Mouse (Mus musculus) thymus, adult 2 months (tissue): ENCODE results near the gene Nek11. TPM values are rescaled to one million over a fixed set of nuclear protein-coding genes. Genes with fewer than 3 reads are reported as not detected.

Experiments used
- DNase-seq: peaks from one replicate; pipeline ENCODE4 v3.0.0; 2021
- H3K27ac ChIP-seq: fragments of 200-500 bp; 2 replicates; pipeline ENCODE4 v1.5.1; 2012; ENCODE audit warnings: low read length, control low read depth; ENCODE audit not compliant: control insufficient read depth, insufficient read depth
- H3K27me3 ChIP-seq: fragments of 200-500 bp; 2 replicates; pipeline ENCODE4 v1.6.1; 2012; ENCODE audit warnings: mild to moderate bottlenecking, low read length, moderate library complexity, mixed read lengths; ENCODE audit not compliant: control insufficient read depth, insufficient read depth
- H3K36me3 ChIP-seq: fragments of 200-500 bp; 2 replicates; pipeline ENCODE4 v1.6.1; 2012; ENCODE audit warnings: mild to moderate bottlenecking, low read length, moderate library complexity; ENCODE audit not compliant: control insufficient read depth, insufficient read depth
- H3K4me1 ChIP-seq: fragments of 200-500 bp; replicated peaks from 2 replicates; pipeline ENCODE4 v1.6.1; 2012; ENCODE audit warnings: low read length; ENCODE audit not compliant: control insufficient read depth, insufficient read depth
- H3K4me3 ChIP-seq: fragments of 200-500 bp; 2 replicates; pipeline ENCODE4 v1.5.1; 2012; ENCODE audit warnings: mild to moderate bottlenecking, low read length, control low read depth, moderate library complexity; ENCODE audit not compliant: control insufficient read depth, insufficient read depth
- CTCF ChIP-seq: fragments of 200-500 bp; IDR thresholded peaks from 2 replicates; pipeline ENCODE4 v1.5.1; 2012; ENCODE audit warnings: mild to moderate bottlenecking, control low read depth, low read length, moderate library complexity, borderline replicate concordance; ENCODE audit not compliant: control insufficient read depth, poor library complexity, insufficient read depth; ENCODE audit errors: extremely low read depth
- POLR2A ChIP-seq: fragments of 200-500 bp; IDR thresholded peaks from 2 replicates; pipeline ENCODE4 v1.6.1; 2012; ENCODE audit warnings: mild to moderate bottlenecking, low read length, control low read depth, moderate library complexity; ENCODE audit not compliant: control insufficient read depth, poor library complexity, insufficient read depth; ENCODE audit errors: extremely low read depth
- WGBS: fragments of 180-500 bp; shearing (Covaris S2); methylation state at CpG from one replicate; pipeline ENCODE4 v1.1.7; 2018; 5-methylcytosine and 5-hydroxymethylcytosine counted together
- polyA plus RNA-seq: library from polyadenylated mRNA; depleted of rRNA; stranded (reverse); fragments of >200 nt; gene quantifications from 2 replicates; pipeline ENCODE4 v1.2.3, GENCODE M21; 2012; rRNA removed

The Nek11 gene
- polyA plus RNA-seq: 0.06 and 0.11 TPM in 2 replicates

GRCm38 (mm10) chr9:105395218-105395627, at the start of gene Nek11, which contains the start of gene Aste1:
Gene Nek11 (minus strand): TSS chr9:105395524.
Gene Aste1 (plus strand): TSS chr9:105395392.
- peak; percentile 95 for DNase-seq
- no peaks in the 10 kb centered on the region for H3K27me3 ChIP-seq
- 1% methylated on average over 44 of the region's 44 CpGs for WGBS
- H3K27ac ChIP-seq: peak within 1 kb of the TSS; percentile 81
- TF ChIP-seq POLR2A (peak; percentile 34; the same call in 1 of the 2 replicates), CTCF (no peak)
- no peaks in the 10 kb centered on the region for H3K36me3 ChIP-seq
- peak within 1 kb of the TSS; percentile 84 for H3K4me3 ChIP-seq
- H3K4me1 ChIP-seq: no peaks in the 10 kb centered on the region

- Histone ChIP-seq H3K27ac (no peak overlapping the region), H3K27me3 (no peaks in the 10 kb centered on the region), H3K4me3 (no peak overlapping the region), H3K4me1 (no peaks in the 10 kb centered on the region), H3K36me3 (peaks cover 19% of the 10 kb centered on the region)
- DNase-seq: no peak
- TF ChIP-seq CTCF (no peak), POLR2A (no peak)
- 96% methylated on average over 6 of the region's 6 CpGs for WGBS
These were observed 13.2 kb upstream of the Nek11 start for GRCm38 (mm10) chr9:105408549-105408948.

DNA sequence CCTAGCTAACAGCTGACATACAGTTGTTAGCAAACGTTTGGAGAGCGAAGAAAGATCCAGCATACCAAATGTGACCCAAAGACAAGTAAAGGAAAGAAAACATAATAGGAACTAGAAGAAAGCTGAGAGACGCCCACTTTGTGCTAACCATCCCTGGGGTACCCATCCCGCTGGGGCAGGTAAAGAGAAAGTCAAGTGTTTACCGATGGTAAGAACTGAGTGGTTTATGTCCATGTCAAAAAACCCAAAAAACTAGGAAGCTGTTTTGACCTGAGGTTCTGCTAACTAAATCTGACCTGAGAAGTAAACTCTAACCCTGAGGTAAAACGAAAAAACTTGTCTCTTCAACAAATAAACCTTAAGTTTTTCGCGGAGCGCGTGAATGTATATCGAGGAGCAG, 604 bp downstream of the Nek11 start:
- Histone ChIP-seq H3K4me3 (peak overlapping the region; percentile 84; the same call in 1 of the 2 replicates), H3K36me3 (no peaks in the 10 kb centered on the region), H3K27me3 (no peaks in the 10 kb centered on the region), H3K27ac (no peak overlapping the region), H3K4me1 (no peaks in the 10 kb centered on the region)
- TF ChIP-seq CTCF (no peak), POLR2A (no peak)
- 22% methylated on average over 11 of the region's 11 CpGs for WGBS
- no peak for DNase-seq

GRCm38 (mm10) chr9:105390616-105391015, 4.7 kb downstream of the Nek11 start:
- no peak for DNase-seq
- Histone ChIP-seq H3K36me3 (no peaks in the 10 kb centered on the region), H3K27ac (no peak overlapping the region), H3K27me3 (no peaks in the 10 kb centered on the region), H3K4me1 (no peaks in the 10 kb centered on the region), H3K4me3 (no peak overlapping the region)
- 65% methylated on average over 4 of the region's 5 CpGs for WGBS
- TF ChIP-seq CTCF (no peak), POLR2A (no peak)

- WGBS: 10% methylated on average over 4 of the region's 4 CpGs
- H3K4me1 ChIP-seq: no peaks in the 10 kb centered on the region
- no peaks in the 10 kb centered on the region for H3K36me3 ChIP-seq
- no peak overlapping the region for H3K4me3 ChIP-seq
- peak; percentile 74 for DNase-seq
- no peak overlapping the region for H3K27ac ChIP-seq
- no peak for TF ChIP-seq POLR2A
- no peaks in the 10 kb centered on the region for H3K27me3 ChIP-seq
These were observed 6.0 kb downstream of the Nek11 start for GRCm38 (mm10) chr9:105389289-105389688.

DNA sequence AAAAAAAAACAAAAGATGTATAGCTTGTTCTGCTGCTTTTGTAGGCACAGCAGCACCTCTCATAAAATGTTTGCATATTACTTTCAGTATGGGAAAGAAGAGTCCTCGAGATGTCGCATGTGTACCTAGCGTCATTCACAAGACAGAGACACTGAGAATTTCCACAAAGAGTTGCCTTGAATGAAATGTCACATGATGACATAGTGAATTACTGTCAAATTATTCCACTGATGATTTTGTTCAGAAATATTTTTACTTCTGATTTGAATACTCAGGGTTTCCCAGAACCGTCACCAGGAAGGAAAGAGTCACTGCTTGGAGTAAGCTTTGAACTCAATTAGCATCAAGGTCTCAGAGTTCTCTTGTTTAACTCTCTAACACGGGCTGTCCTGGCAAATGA, 7.9 kb downstream of the Nek11 start:
- TF ChIP-seq CTCF (no peak), POLR2A (no peak)
- Histone ChIP-seq H3K27me3 (no peaks in the 10 kb centered on the region), H3K27ac (no peak overlapping the region), H3K4me1 (no peaks in the 10 kb centered on the region), H3K4me3 (no peak overlapping the region), H3K36me3 (no peaks in the 10 kb centered on the region)
- DNase-seq: no peak
- 83% methylated on average over 5 of the region's 5 CpGs for WGBS

DNA sequence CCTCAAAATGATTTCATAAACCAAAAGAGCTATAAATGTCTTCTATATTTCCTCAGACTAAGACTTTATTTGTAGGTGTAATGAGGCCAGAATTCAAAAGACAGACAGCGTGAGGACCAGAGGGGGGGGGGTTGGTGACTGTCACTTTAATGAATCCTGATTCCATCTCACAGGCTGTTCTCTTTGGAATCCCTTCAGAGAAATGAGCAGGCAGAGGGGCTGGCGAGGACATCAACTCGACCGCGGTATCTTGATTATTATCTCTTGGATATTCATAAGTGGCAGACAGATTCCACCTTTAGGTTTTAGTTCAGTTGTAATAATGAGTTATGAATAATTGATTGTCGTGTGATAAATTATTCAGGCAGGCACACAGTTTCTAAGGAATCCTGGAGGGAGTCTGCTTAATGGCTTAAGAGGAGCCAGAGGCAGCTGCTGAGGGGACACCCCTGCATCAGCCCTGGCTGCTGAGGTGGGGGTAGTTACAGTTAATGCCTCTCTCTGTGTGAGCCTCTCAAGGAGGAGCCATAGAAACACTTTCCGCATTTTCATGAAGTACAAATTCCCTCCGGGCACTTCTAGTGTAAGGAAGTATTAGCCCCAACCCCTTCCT, 15.7 kb downstream of the Nek11 start:
- Histone ChIP-seq H3K4me3 (no peak overlapping the region), H3K36me3 (no peaks in the 10 kb centered on the region), H3K27me3 (no peaks in the 10 kb centered on the region), H3K4me1 (no peaks in the 10 kb centered on the region), H3K27ac (no peak overlapping the region)
- no peak for TF ChIP-seq CTCF
- TF ChIP-seq POLR2A: no peak
- DNase-seq: no peak
- 91% methylated on average over 8 of the region's 8 CpGs for WGBS
